Mouse (Mus musculus) heart, embryonic 13.5 days (tissue): Measurements from ENCODE around the gene Kng2. TPM values are rescaled to one million over a fixed set of nuclear protein-coding genes. Genes with fewer than 3 reads are reported as not detected.
"Not testable (repeated sequence)": the region's sequence is repeated elsewhere in the genome, so short reads cannot be mapped to it uniquely, and the experiment has no call there.

Experiments
- ATAC-seq: fragments of 200-750 bp; cut with Nextera tagmentation; 2 replicates; pipeline ENCODE4 v1.8.0; 2017; ENCODE audit warnings: moderate TSS enrichment; ENCODE audit not compliant: insufficient number of reproducible peaks, low FRiP score, low TSS enrichment; ENCODE audit errors: extremely low read depth
- H3K27ac ChIP-seq: fragments of 300-500 bp; sonication (generic); replicated peaks from 2 replicates; pipeline ENCODE4 v1.5.1; 2015; ENCODE audit warnings: moderate library complexity, mild to moderate bottlenecking, inconsistent platforms
- H3K27me3 ChIP-seq: fragments of 300-500 bp; sonication (generic); replicated peaks from 2 replicates; pipeline ENCODE4 v1.6.1; 2015; ENCODE audit warnings: mild to moderate bottlenecking, inconsistent platforms
- H3K36me3 ChIP-seq: fragments of 300-500 bp; sonication (generic); 2 replicates; pipeline ENCODE4 v1.6.1; 2015; ENCODE audit warnings: mild to moderate bottlenecking, inconsistent platforms
- H3K4me1 ChIP-seq: fragments of 300-500 bp; sonication (generic); 2 replicates; pipeline ENCODE4 v1.6.1; 2015; ENCODE audit warnings: inconsistent platforms
- H3K4me2 ChIP-seq: fragments of 300-500 bp; sonication (generic); 2 replicates; pipeline ENCODE4 v1.6.1; 2015; ENCODE audit warnings: inconsistent platforms, mild to moderate bottlenecking, moderate library complexity
- H3K4me3 ChIP-seq: fragments of 300-500 bp; sonication (generic); 2 replicates; pipeline ENCODE4 v1.5.1; 2015; ENCODE audit warnings: moderate library complexity, mild to moderate bottlenecking, inconsistent platforms
- H3K9ac ChIP-seq: fragments of 300-500 bp; sonication (generic); 2 replicates; pipeline ENCODE4 v1.6.1; 2015; ENCODE audit warnings: inconsistent platforms, mild to moderate bottlenecking, moderate library complexity
- H3K9me3 ChIP-seq: fragments of 300-500 bp; sonication (generic); 2 replicates; pipeline ENCODE4 v1.6.1; 2016; ENCODE audit warnings: inconsistent platforms
- WGBS: fragments of 180-500 bp; shearing (Covaris S2); methylation state at CpG from one replicate; pipeline ENCODE4 v1.1.7; 2015; ENCODE audit warnings: mixed read lengths; 5-methylcytosine and 5-hydroxymethylcytosine counted together
- polyA plus RNA-seq: library from polyadenylated mRNA; unstranded; fragments of >200 nt; fragmentation: Nextera tagmentation; extraction: Ambion mirVana; gene quantifications from 2 replicates; pipeline ENCODE4 v1.2.1, GENCODE M21; 2015

The Kng2 gene
- polyA plus RNA-seq: not detected in 2 replicates

DNA sequence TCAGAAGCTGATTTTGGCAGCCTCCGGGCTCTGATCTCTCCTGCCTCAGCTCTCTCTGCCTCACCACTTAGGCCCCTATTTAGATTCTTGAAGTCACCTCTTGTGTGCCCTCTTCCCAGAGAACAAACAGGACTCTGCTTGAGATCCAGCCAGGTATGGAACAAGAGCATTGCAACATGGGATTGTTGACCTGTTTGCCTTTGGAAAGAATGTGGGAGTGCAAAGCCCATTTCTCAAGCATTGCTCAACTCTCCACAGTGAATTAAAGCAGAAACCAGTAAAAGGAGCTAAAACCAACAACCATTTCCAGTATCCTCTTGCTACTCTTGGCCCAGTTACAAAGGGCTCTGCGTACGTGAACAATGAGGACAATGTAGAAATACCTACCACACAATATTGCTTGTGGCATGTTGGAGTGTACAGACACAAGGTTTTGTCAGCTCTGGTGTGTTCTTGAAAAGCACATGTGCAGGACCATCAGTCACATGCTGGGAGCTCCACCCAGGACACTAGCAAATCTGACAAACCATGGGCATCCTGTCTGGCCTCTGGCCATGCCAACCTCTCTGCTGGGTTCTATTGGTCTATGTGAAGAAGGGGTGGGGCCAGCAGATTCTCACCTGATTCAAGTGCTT is at the start of gene Kng2:
Gene Kng2, minus strand, starts transcription at position 517 of the 635 bp plus-strand sequence.
- 82% methylated on average over 3 of the region's 3 CpGs for WGBS
- not testable (repeated sequence) for H3K4me1 ChIP-seq, H3K27ac ChIP-seq

DNA sequence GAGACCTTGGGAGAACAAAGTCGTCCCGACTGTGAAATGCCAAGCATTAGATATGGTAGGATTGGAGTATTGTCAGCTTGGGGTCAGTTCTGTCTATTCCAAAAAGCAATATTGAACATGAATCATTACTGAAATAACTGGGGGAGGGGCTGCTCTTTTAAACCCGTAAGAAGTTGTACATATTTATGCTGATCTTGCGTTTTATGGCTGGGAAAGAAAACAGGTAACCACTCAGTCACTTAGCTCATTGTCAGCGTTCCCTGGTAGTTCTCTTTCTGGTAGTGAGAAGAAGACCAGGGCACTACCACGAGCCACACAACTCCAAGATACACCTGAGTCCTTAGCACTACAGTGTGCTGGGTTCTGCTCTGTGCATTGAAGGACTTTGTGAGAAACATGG is 48.2 kb upstream of the Kng2 start:
- H3K4me1 ChIP-seq, H3K4me3 ChIP-seq, ATAC-seq, H3K9ac ChIP-seq, H3K4me2 ChIP-seq, H3K9me3 ChIP-seq, H3K36me3 ChIP-seq, H3K27me3 ChIP-seq, H3K27ac ChIP-seq: not testable (repeated sequence)
- 70% methylated on average over 6 of the region's 6 CpGs for WGBS

More for the DNA sequence above, at the start of gene Kng2:
- ATAC-seq, H3K36me3 ChIP-seq, H3K4me2 ChIP-seq, H3K4me3 ChIP-seq, H3K9ac ChIP-seq, H3K9me3 ChIP-seq, H3K27me3 ChIP-seq: not testable (repeated sequence)

- H3K9ac ChIP-seq, H3K4me1 ChIP-seq, H3K4me2 ChIP-seq, H3K27me3 ChIP-seq, ATAC-seq, H3K4me3 ChIP-seq, H3K9me3 ChIP-seq, H3K27ac ChIP-seq, H3K36me3 ChIP-seq: not testable (repeated sequence)
- 77% methylated on average over 5 of the region's 5 CpGs for WGBS
Measured at GRCm38 (mm10) chr16:23060781-23061325, 31.6 kb upstream of the Kng2 start.

DNA sequence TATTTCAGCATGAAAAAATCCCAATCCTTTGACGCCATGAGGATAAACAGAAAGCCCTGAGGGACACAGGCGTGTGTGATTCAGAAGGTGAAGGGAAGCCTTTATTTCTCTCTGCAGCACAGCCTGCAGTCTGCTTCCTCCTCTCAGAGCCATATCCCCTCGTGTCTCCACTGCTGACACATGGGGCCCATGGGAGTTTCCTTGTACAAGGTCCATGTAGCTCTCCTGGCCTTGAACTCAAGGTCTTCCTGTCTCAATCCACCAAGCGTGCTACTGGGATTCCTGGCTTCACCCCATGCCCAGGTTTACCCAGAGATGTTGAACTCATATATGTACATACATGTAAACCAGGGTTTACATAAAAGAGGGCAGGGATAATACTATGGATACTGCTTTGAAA is 30.3 kb upstream of the Kng2 start:
- not testable (repeated sequence) for ATAC-seq, H3K27me3 ChIP-seq, H3K9ac ChIP-seq, H3K27ac ChIP-seq, H3K4me2 ChIP-seq, H3K36me3 ChIP-seq, H3K4me3 ChIP-seq, H3K9me3 ChIP-seq, H3K4me1 ChIP-seq
- 52% methylated on average over 4 of the region's 4 CpGs for WGBS

GRCm38 (mm10) chr16:23057668-23058447 is 28.6 kb upstream of the Kng2 start, which contains the start of gene Kng1:
Kng1 (plus strand) TSS chr16:23057865.
- H3K36me3 ChIP-seq, H3K9ac ChIP-seq, H3K4me1 ChIP-seq, H3K4me3 ChIP-seq, H3K9me3 ChIP-seq, ATAC-seq, H3K4me2 ChIP-seq, H3K27ac ChIP-seq, H3K27me3 ChIP-seq: not testable (repeated sequence)
- 65% methylated on average over 1 of the region's 1 CpGs for WGBS

DNA sequence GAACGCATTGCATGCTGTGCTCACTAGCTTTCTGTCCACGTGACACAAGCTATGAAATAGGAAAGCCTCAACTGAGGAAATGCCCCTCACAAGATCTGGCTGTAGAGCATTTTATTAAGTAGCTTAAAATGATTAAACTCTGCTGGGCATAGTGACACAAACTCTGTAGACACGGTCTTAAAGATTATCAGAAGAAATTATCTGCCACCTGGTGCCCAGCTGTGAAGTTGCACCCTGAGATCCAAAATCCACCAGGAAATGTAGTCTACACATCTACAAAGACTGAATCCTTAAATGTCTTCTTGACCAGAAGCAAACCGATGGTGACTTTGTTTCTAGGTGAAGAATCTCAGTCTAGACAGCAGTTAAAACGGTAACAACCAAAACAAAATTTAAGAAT is 17.0 kb upstream of the Kng2 start:
- Histone ChIP-seq H3K27me3 (no peaks in the 10 kb centered on the region), H3K4me3 (no peak overlapping the region), H3K9me3 (no peaks in the 10 kb centered on the region), H3K9ac (no peak overlapping the region), H3K36me3 (no peaks in the 10 kb centered on the region), H3K4me2 (no peak overlapping the region), H3K27ac (no peak overlapping the region), H3K4me1 (no peaks in the 10 kb centered on the region)
- ATAC-seq: no peak
- 61% methylated on average over 5 of the region's 5 CpGs for WGBS

GRCm38 (mm10) chr16:23040876-23041275 is 11.6 kb upstream of the Kng2 start:
- H3K27ac ChIP-seq: no peak overlapping the region
- no peaks in the 10 kb centered on the region for H3K36me3 ChIP-seq
- ATAC-seq: no peak
- H3K4me3 ChIP-seq: no peak overlapping the region
- 21% methylated on average over 4 of the region's 4 CpGs for WGBS
- H3K27me3 ChIP-seq: no peaks in the 10 kb centered on the region
- H3K9me3 ChIP-seq: 0 out of 2 replicates have a peak, but pooled peaks cover 4% of the 10 kb centered on the region
- H3K4me1 ChIP-seq: peaks cover 6% of the 10 kb centered on the region; the same call in 1 of the 2 replicates
- H3K4me2 ChIP-seq: no peak overlapping the region
- H3K9ac ChIP-seq: no peak overlapping the region

- 84% methylated on average over 4 of the region's 4 CpGs for WGBS
Measured at GRCm38 (mm10) chr16:23039281-23039680, 10.0 kb upstream of the Kng2 start.

DNA sequence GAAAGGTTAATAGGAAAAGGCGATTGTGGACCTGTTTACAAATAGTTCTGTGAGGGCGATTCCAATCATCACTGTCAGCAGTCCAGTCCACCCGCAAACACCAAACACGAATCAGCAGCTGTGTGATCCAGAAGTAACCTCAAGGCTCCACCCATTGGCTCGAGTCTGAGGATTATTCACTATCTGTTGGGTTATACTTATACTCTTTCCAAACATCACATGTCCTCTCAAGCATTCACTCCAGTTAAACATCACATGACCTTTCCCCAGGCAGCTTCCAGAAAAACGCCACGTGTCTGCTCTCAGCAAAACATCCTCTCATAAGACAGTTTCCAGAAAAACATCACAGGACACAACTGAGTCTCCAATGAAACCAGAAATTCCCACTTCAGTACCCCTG is 8.5 kb upstream of the Kng2 start:
- no peak for ATAC-seq
- H3K36me3 ChIP-seq: no peaks in the 10 kb centered on the region
- H3K4me2 ChIP-seq: no peak overlapping the region
- H3K4me1 ChIP-seq: peaks cover 6% of the 10 kb centered on the region; the same call in 1 of the 2 replicates
- WGBS: 63% methylated on average over 7 of the region's 7 CpGs
- no peak overlapping the region for H3K27ac ChIP-seq
- H3K27me3 ChIP-seq: no peaks in the 10 kb centered on the region
- no peak overlapping the region for H3K9ac ChIP-seq
- H3K4me3 ChIP-seq: no peak overlapping the region
- 0 out of 2 replicates have a peak, but pooled peaks cover 4% of the 10 kb centered on the region for H3K9me3 ChIP-seq

More at GRCm38 (mm10) chr16:23039281-23039680, 10.0 kb upstream of the Kng2 start:
- H3K4me3 ChIP-seq: no peak overlapping the region
- no peak overlapping the region for H3K27ac ChIP-seq
- no peak overlapping the region for H3K4me2 ChIP-seq
- H3K4me1 ChIP-seq: peaks cover 6% of the 10 kb centered on the region; the same call in 1 of the 2 replicates
- no peaks in the 10 kb centered on the region for H3K27me3 ChIP-seq
- no peak overlapping the region for H3K9ac ChIP-seq
- no peaks in the 10 kb centered on the region for H3K36me3 ChIP-seq
- 0 out of 2 replicates have a peak, but pooled peaks cover 4% of the 10 kb centered on the region for H3K9me3 ChIP-seq
- no peak for ATAC-seq

- Histone ChIP-seq H3K9ac (no peak overlapping the region), H3K27me3 (no peaks in the 10 kb centered on the region), H3K36me3 (no peaks in the 10 kb centered on the region), H3K4me3 (no peak overlapping the region), H3K4me1 (peaks cover 7% of the 10 kb centered on the region; the same call in 1 of the 2 replicates), H3K9me3 (no peaks in the 10 kb centered on the region), H3K4me2 (no peak overlapping the region), H3K27ac (no peak overlapping the region)
- no peak for ATAC-seq
- 79% methylated on average over 4 of the region's 4 CpGs for WGBS
Measured at GRCm38 (mm10) chr16:23033673-23034072, 4.4 kb upstream of the Kng2 start.

GRCm38 (mm10) chr16:23030673-23031435 is 1.6 kb upstream of the Kng2 start:
- no peaks in the 10 kb centered on the region for H3K9me3 ChIP-seq
- H3K4me3 ChIP-seq: no peak overlapping the region
- H3K27ac ChIP-seq: no peak overlapping the region
- no peak overlapping the region for H3K4me2 ChIP-seq
- ATAC-seq: no peak
- no peaks in the 10 kb centered on the region for H3K27me3 ChIP-seq
- WGBS: 71% methylated on average over 5 of the region's 5 CpGs
- no peaks in the 10 kb centered on the region for H3K36me3 ChIP-seq
- H3K4me1 ChIP-seq: peaks cover 7% of the 10 kb centered on the region; the same call in 1 of the 2 replicates
- no peak overlapping the region for H3K9ac ChIP-seq
